Mouse (Mus musculus) testis, adult 2 months (tissue): Measurements from ENCODE around the gene Lhpp. TPM values are rescaled to one million over a fixed set of nuclear protein-coding genes. Genes with fewer than 3 reads are reported as not detected.

Experiments
- H3K27ac ChIP-seq: fragments of 200-500 bp; 2 replicates; pipeline ENCODE4 v1.5.1; 2012; ENCODE audit warnings: low read depth, low read length; ENCODE audit not compliant: control insufficient read depth, insufficient read depth
- H3K27me3 ChIP-seq: fragments of 200-500 bp; 2 replicates; pipeline ENCODE4 v1.6.1; 2012; ENCODE audit warnings: mild to moderate bottlenecking, low read length, moderate library complexity; ENCODE audit not compliant: control insufficient read depth, insufficient read depth
- H3K36me3 ChIP-seq: fragments of 200-500 bp; 2 replicates; pipeline ENCODE4 v1.6.1; 2012; ENCODE audit warnings: mild to moderate bottlenecking, low read length; ENCODE audit not compliant: control insufficient read depth, insufficient read depth
- H3K4me1 ChIP-seq: fragments of 200-500 bp; 2 replicates; pipeline ENCODE4 v1.6.1; 2012; ENCODE audit warnings: low read length; ENCODE audit not compliant: control insufficient read depth, insufficient read depth
- H3K4me3 ChIP-seq: fragments of 200-500 bp; 2 replicates; pipeline ENCODE4 v1.5.1; 2012; ENCODE audit warnings: low read depth, mild to moderate bottlenecking, low read length, moderate library complexity, mixed read lengths; ENCODE audit not compliant: control insufficient read depth
- CTCF ChIP-seq: fragments of 200-500 bp; IDR thresholded peaks from 2 replicates; pipeline ENCODE4 v1.5.1; 2012; ENCODE audit warnings: low read depth, mild to moderate bottlenecking, inconsistent platforms, low read length, moderate library complexity; ENCODE audit not compliant: control insufficient read depth, insufficient read depth, insufficient replicate concordance
- POLR2A ChIP-seq: fragments of 200-500 bp; IDR thresholded peaks from 2 replicates; pipeline ENCODE4 v1.6.1; 2012; ENCODE audit warnings: low read depth, mild to moderate bottlenecking, inconsistent platforms, low read length, moderate library complexity; ENCODE audit not compliant: control insufficient read depth
- polyA plus RNA-seq: library from polyadenylated mRNA; depleted of rRNA; stranded (reverse); fragments of >200 nt; gene quantifications from 2 replicates; pipeline ENCODE4 v1.2.3, GENCODE M21; 2012

The Lhpp gene
- polyA plus RNA-seq, 1 experiment: 7.3 TPM

GRCm38 (mm10) chr7:132589610-132590009 is 20.8 kb upstream of the Lhpp start:
- TF ChIP-seq POLR2A (no peak), CTCF (no peak)
- Histone ChIP-seq H3K27me3 (no peaks in the 10 kb centered on the region), H3K36me3 (no peaks in the 10 kb centered on the region), H3K4me1 (no peaks in the 10 kb centered on the region), H3K4me3 (no peak overlapping the region), H3K27ac (no peak overlapping the region)

DNA sequence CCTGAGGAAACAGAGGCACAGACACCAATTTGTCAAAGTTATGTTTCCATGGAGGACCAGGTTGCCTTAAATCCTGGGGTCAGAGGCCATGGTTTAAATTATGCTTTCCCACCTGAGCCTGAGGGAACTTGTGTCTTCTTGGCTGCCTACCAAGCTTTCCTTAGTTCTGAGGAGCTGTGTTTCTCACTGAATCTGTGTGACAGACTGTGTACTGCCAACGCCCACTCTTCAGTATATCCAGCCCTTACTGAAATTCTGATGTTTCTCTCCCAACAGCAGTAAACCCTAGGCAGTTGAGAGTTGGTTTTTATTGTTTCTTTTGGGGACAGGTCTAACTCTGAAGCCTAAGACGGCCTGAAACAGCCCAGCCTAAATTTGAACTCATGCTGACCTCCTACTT is 16.7 kb upstream of the Lhpp start:
- Histone ChIP-seq H3K4me3 (no peak overlapping the region), H3K36me3 (no peaks in the 10 kb centered on the region), H3K27ac (no peak overlapping the region), H3K27me3 (no peaks in the 10 kb centered on the region), H3K4me1 (peaks cover 8% of the 10 kb centered on the region)
- TF ChIP-seq CTCF (no peak), POLR2A (no peak)

DNA sequence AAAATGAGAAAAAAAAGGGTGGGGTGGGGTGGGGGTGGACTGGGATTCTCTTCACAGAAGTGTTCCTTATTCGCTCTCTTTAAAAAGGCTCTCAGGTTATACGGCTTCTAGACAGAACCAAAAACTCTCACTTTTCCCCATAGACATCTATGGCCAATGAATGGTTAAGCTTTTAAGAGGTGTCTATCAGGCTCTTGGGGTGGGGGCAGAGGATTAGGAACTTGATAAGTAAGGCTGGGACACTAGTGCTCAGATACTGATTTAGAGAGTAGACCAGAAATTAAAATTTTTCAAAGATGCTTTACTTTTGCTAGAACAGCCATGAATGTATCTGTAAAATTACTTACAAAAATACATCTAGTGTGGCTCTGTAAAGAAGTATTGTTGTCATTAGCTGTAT is 16.1 kb upstream of the Lhpp start:
- no peak overlapping the region for H3K4me3 ChIP-seq
- peaks cover 11% of the 10 kb centered on the region for H3K4me1 ChIP-seq
- no peaks in the 10 kb centered on the region for H3K36me3 ChIP-seq
- no peak overlapping the region for H3K27ac ChIP-seq
- H3K27me3 ChIP-seq: no peaks in the 10 kb centered on the region
- no peak for TF ChIP-seq CTCF
- no peak for TF ChIP-seq POLR2A

DNA sequence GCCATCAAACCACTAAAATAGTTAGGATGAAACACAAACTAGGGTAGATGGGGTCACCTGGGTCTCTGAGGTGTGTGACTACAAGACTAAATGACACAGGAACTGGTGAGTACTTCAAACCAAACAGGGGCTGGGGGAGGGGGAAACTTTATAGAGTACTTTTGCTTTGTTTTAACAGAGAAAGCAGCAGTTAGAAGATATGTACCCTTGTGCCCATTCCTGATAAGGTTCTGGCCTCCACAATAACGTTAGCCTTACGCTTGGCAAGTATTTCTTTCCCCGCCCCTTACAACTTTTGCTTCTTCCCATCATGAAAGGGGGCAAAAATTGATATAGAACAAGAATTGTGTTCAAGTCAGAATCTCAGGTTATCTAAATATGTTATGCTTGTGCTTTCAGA is 14.7 kb upstream of the Lhpp start:
- no peak overlapping the region for H3K27ac ChIP-seq
- H3K36me3 ChIP-seq: no peaks in the 10 kb centered on the region
- no peaks in the 10 kb centered on the region for H3K27me3 ChIP-seq
- TF ChIP-seq CTCF (no peak), POLR2A (no peak)
- no peak overlapping the region for H3K4me3 ChIP-seq
- H3K4me1 ChIP-seq: peaks cover 16% of the 10 kb centered on the region

DNA sequence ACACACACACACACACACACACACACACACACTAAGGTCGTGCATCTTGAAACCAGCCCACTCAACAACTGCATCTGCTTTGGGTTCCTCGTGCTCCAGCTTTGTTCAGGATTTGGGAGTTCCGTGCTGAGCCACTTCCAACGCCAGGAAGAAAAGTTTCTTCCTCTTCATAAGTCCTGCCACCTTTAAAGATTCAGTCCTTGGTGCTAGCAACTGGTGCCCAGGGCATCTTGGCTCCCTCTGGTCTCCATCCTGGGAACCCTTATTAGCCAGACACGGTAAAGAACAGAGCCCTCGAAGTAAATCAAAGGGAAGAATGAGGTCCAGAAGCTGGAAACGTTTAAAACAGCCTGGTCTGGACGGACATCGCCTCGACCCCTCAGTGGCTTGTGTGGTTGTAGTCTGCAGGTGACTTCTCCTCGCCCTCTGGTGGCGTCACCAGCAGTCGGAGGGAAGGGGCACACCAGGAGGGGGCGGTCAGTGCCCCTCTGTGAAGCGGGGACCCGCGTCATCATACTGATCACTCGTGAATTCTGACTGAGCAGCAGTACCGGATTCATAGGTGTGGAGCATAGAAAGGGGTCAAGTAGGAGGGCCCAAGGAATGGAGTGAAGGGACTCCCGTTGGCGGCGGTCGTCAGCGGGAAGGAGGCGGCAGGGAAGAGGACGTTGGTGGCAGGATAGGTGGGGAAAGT is 13.7 kb upstream of the Lhpp start:
- Histone ChIP-seq H3K27me3 (no peaks in the 10 kb centered on the region), H3K36me3 (no peaks in the 10 kb centered on the region), H3K4me3 (peak overlapping the region; percentile 60), H3K27ac (no peak overlapping the region; the same call in 1 of the 2 replicates), H3K4me1 (peaks cover 16% of the 10 kb centered on the region)
- TF ChIP-seq CTCF (no peak), POLR2A (no peak)

- no peak overlapping the region for H3K27ac ChIP-seq
- no peaks in the 10 kb centered on the region for H3K36me3 ChIP-seq
- peaks cover 16% of the 10 kb centered on the region for H3K4me1 ChIP-seq
- H3K27me3 ChIP-seq: no peaks in the 10 kb centered on the region
- peak overlapping the region; percentile 60 for H3K4me3 ChIP-seq
- no peak for TF ChIP-seq CTCF
- TF ChIP-seq POLR2A: no peak
Observed at GRCm38 (mm10) chr7:132597251-132598041, 13.0 kb upstream of the Lhpp start.

- no peak for TF ChIP-seq POLR2A
- TF ChIP-seq CTCF: no peak
- Histone ChIP-seq H3K36me3 (no peaks in the 10 kb centered on the region), H3K4me3 (peak within 1 kb of the TSS; percentile 42), H3K27me3 (no peaks in the 10 kb centered on the region), H3K4me1 (peaks cover 16% of the 10 kb centered on the region), H3K27ac (no peak within 1 kb of the TSS)
Observed at GRCm38 (mm10) chr7:132599071-132599975, 11.1 kb upstream of the Lhpp start, which contains the start of gene Nkx1-2. Gene Nkx1-2, minus strand, starts transcription at chr7:132599637.
